Mouse (Mus musculus) kidney, embryonic 15.5 days (tissue): ENCODE measurements around the gene Calu. TPM values are rescaled to one million over a fixed set of nuclear protein-coding genes. Genes with fewer than 3 reads are reported as not detected.
"Not testable (repeated sequence)": the region's sequence is repeated elsewhere in the genome, so short reads cannot be mapped to it uniquely, and the experiment has no call there.

ENCODE experiments used
- ATAC-seq: fragments of 200-750 bp; cut with Nextera tagmentation; replicated peaks from 2 replicates; pipeline ENCODE4 v1.8.0; 2017; ENCODE audit warnings: moderate TSS enrichment; ENCODE audit not compliant: low FRiP score
- H3K27ac ChIP-seq: fragments of 300-500 bp; sonication (generic); 2 replicates; pipeline ENCODE4 v1.5.1; 2015; ENCODE audit warnings: mild to moderate bottlenecking, inconsistent platforms
- H3K27me3 ChIP-seq: fragments of 300-500 bp; sonication (generic); 2 replicates; pipeline ENCODE4 v1.6.1; 2015; ENCODE audit warnings: inconsistent platforms
- H3K36me3 ChIP-seq: fragments of 300-500 bp; sonication (generic); 2 replicates; pipeline ENCODE4 v1.6.1; 2015; ENCODE audit warnings: inconsistent platforms
- H3K4me1 ChIP-seq: fragments of 300-500 bp; sonication (generic); 2 replicates; pipeline ENCODE4 v1.6.1; 2015; ENCODE audit warnings: inconsistent platforms
- H3K4me2 ChIP-seq: fragments of 300-500 bp; sonication (generic); 2 replicates; pipeline ENCODE4 v1.6.1; 2015; ENCODE audit warnings: moderate library complexity, mild to moderate bottlenecking, inconsistent platforms
- H3K4me3 ChIP-seq: fragments of 300-500 bp; sonication (generic); replicated peaks from 2 replicates; pipeline ENCODE4 v1.5.1; 2015; ENCODE audit warnings: mild to moderate bottlenecking, inconsistent platforms
- H3K9ac ChIP-seq: fragments of 300-500 bp; sonication (generic); 2 replicates; pipeline ENCODE4 v1.6.1; 2015; ENCODE audit warnings: mild to moderate bottlenecking, inconsistent platforms
- H3K9me3 ChIP-seq: fragments of 300-500 bp; sonication (generic); replicated peaks from 2 replicates; pipeline ENCODE4 v1.6.1; 2016; ENCODE audit warnings: inconsistent platforms
- WGBS: fragments of 180-500 bp; shearing (Covaris S2); methylation state at CpG from one replicate; pipeline ENCODE4 v1.1.7; 2015; ENCODE audit warnings: mixed read lengths; 5-methylcytosine and 5-hydroxymethylcytosine counted together
- polyA plus RNA-seq: library from polyadenylated mRNA; unstranded; fragments of >200 nt; fragmentation: Nextera tagmentation; extraction: Ambion mirVana; gene quantifications from 2 replicates; pipeline ENCODE4 v1.2.1, GENCODE M21; 2015

Calu gene
- polyA plus RNA-seq, 1 experiment from 2014 or later, result 391 TPM

- H3K36me3 ChIP-seq, result no peaks in the 10 kb centered on the region
- WGBS, result 78% methylated on average over 4 of the region's 4 CpGs
- H3K9ac ChIP-seq, result no peak overlapping the region
- no peak overlapping the region for H3K27ac ChIP-seq
- H3K4me2 ChIP-seq, result no peak overlapping the region
- no peaks in the 10 kb centered on the region for H3K9me3 ChIP-seq
- H3K4me3 ChIP-seq, result no peak overlapping the region
- no peak for ATAC-seq
- H3K27me3 ChIP-seq, result no peaks in the 10 kb centered on the region
- peaks cover 14% of the 10 kb centered on the region for H3K4me1 ChIP-seq
Measured at GRCm38 (mm10) chr6:29322735-29323134, 25.1 kb upstream of the Calu start.

GRCm38 (mm10) chr6:29326961-29327360, 20.9 kb upstream of the Calu start:
- no peak for ATAC-seq
- no peaks in the 10 kb centered on the region for H3K4me1 ChIP-seq
- no peak overlapping the region for H3K9ac ChIP-seq
- no peak overlapping the region for H3K4me2 ChIP-seq
- no peak overlapping the region for H3K27ac ChIP-seq
- no peaks in the 10 kb centered on the region for H3K27me3 ChIP-seq
- H3K36me3 ChIP-seq, result no peaks in the 10 kb centered on the region
- 90% methylated on average over 9 of the region's 9 CpGs for WGBS
- H3K4me3 ChIP-seq, result no peak overlapping the region
- no peaks in the 10 kb centered on the region for H3K9me3 ChIP-seq

GRCm38 (mm10) chr6:29329514-29329913, 18.4 kb upstream of the Calu start:
- H3K27me3 ChIP-seq, result no peaks in the 10 kb centered on the region

GRCm38 (mm10) chr6:29346512-29346911, 1.4 kb upstream of the Calu start:
- WGBS, result 95% methylated on average over 2 of the region's 2 CpGs
- not testable (repeated sequence) for H3K4me3 ChIP-seq, H3K9me3 ChIP-seq

More at GRCm38 (mm10) chr6:29329514-29329913, 18.4 kb upstream of the Calu start:
- H3K36me3 ChIP-seq, result no peaks in the 10 kb centered on the region
- H3K4me1 ChIP-seq, result no peaks in the 10 kb centered on the region
- ATAC-seq, result peak; percentile 58; the same call in 1 of the 2 replicates
- H3K9ac ChIP-seq, result no peak overlapping the region
- H3K4me2 ChIP-seq, result no peak overlapping the region
- 38% methylated on average over 4 of the region's 4 CpGs for WGBS
- no peak overlapping the region for H3K27ac ChIP-seq
- no peak overlapping the region for H3K4me3 ChIP-seq
- H3K9me3 ChIP-seq, result no peaks in the 10 kb centered on the region

GRCm38 (mm10) chr6:29347189-29347588, 680 bp upstream of the Calu start:
- WGBS, result 39% methylated on average over 7 of the region's 7 CpGs
- Histone ChIP-seq H3K9ac (peak overlapping the region; percentile 69), H3K4me1 (peaks cover 25% of the 10 kb centered on the region), H3K36me3 (no peaks in the 10 kb centered on the region), H3K27me3 (no peaks in the 10 kb centered on the region), H3K4me3 (peak overlapping the region; percentile 69), H3K9me3 (no peaks in the 10 kb centered on the region), H3K27ac (peak overlapping the region; percentile 96), H3K4me2 (peak overlapping the region; percentile 77)
- ATAC-seq, result no peak

More at GRCm38 (mm10) chr6:29346512-29346911, 1.4 kb upstream of the Calu start:
- not testable (repeated sequence) for H3K9ac ChIP-seq, H3K27me3 ChIP-seq, H3K27ac ChIP-seq, H3K36me3 ChIP-seq, ATAC-seq, H3K4me2 ChIP-seq
- peaks cover 25% of the 10 kb centered on the region for H3K4me1 ChIP-seq

- peaks cover 31% of the 10 kb centered on the region for H3K4me1 ChIP-seq
- H3K4me2 ChIP-seq, result peak overlapping the region; percentile 77
- no peaks in the 10 kb centered on the region for H3K9me3 ChIP-seq
- peak overlapping the region; percentile 86 for H3K9ac ChIP-seq
- H3K36me3 ChIP-seq, result no peaks in the 10 kb centered on the region
- H3K27ac ChIP-seq, result peak overlapping the region; percentile 78
- WGBS, result 0% methylated on average over 15 of the region's 15 CpGs
- peak overlapping the region; percentile 69 for H3K4me3 ChIP-seq
- ATAC-seq, result no peak
- no peaks in the 10 kb centered on the region for H3K27me3 ChIP-seq
Measured at GRCm38 (mm10) chr6:29348371-29348724, 479 bp downstream of the Calu start.

GRCm38 (mm10) chr6:29351613-29352012, 3.7 kb downstream of the Calu start:
- Histone ChIP-seq H3K9me3 (no peaks in the 10 kb centered on the region), H3K27me3 (no peaks in the 10 kb centered on the region), H3K4me3 (no peak overlapping the region), H3K9ac (no peak overlapping the region), H3K4me2 (no peak overlapping the region), H3K36me3 (peaks cover 6% of the 10 kb centered on the region), H3K27ac (no peak overlapping the region), H3K4me1 (peaks cover 34% of the 10 kb centered on the region)
- no peak for ATAC-seq

GRCm38 (mm10) chr6:29352816-29353215, 4.9 kb downstream of the Calu start:
- Histone ChIP-seq H3K27ac (no peak overlapping the region), H3K4me1 (peaks cover 28% of the 10 kb centered on the region), H3K4me3 (no peak overlapping the region), H3K9me3 (no peaks in the 10 kb centered on the region), H3K36me3 (peaks cover 17% of the 10 kb centered on the region), H3K27me3 (no peaks in the 10 kb centered on the region), H3K9ac (no peak overlapping the region), H3K4me2 (no peak overlapping the region)
- no peak for ATAC-seq
- WGBS, result 76% methylated on average over 5 of the region's 5 CpGs

GRCm38 (mm10) chr6:29359386-29359785, 11.5 kb downstream of the Calu start:
- H3K36me3 ChIP-seq, result peaks cover 65% of the 10 kb centered on the region
- H3K4me3 ChIP-seq, result no peak overlapping the region
- H3K9ac ChIP-seq, result no peak overlapping the region
- H3K27me3 ChIP-seq, result no peaks in the 10 kb centered on the region
- WGBS, result 90% methylated on average over 3 of the region's 3 CpGs
- H3K9me3 ChIP-seq, result no peaks in the 10 kb centered on the region
- H3K4me2 ChIP-seq, result no peak overlapping the region
- H3K27ac ChIP-seq, result no peak overlapping the region
- H3K4me1 ChIP-seq, result 0 out of 2 replicates have a peak, but pooled peaks cover 3% of the 10 kb centered on the region
- no peak for ATAC-seq

GRCm38 (mm10) chr6:29360211-29360610, 12.3 kb downstream of the Calu start:
- 82% methylated on average over 6 of the region's 6 CpGs for WGBS
- Histone ChIP-seq H3K4me1 (0 out of 2 replicates have a peak, but pooled peaks cover 3% of the 10 kb centered on the region), H3K36me3 (peaks cover 69% of the 10 kb centered on the region), H3K9me3 (no peaks in the 10 kb centered on the region), H3K4me3 (no peak overlapping the region), H3K27ac (no peak overlapping the region), H3K4me2 (no peak overlapping the region), H3K27me3 (no peaks in the 10 kb centered on the region), H3K9ac (no peak overlapping the region)
- no peak for ATAC-seq

GRCm38 (mm10) chr6:29362246-29363128, 14.6 kb downstream of the Calu start:
- no peaks in the 10 kb centered on the region for H3K27me3 ChIP-seq
- no peaks in the 10 kb centered on the region for H3K9me3 ChIP-seq
- H3K4me1 ChIP-seq, result no peaks in the 10 kb centered on the region
- no peak overlapping the region for H3K4me2 ChIP-seq
- H3K4me3 ChIP-seq, result no peak overlapping the region
- 73% methylated on average over 7 of the region's 7 CpGs for WGBS
- H3K36me3 ChIP-seq, result peaks cover 78% of the 10 kb centered on the region
- ATAC-seq, result no peak
- no peak overlapping the region for H3K9ac ChIP-seq
- no peak overlapping the region for H3K27ac ChIP-seq

GRCm38 (mm10) chr6:29363129-29363515, 15.3 kb downstream of the Calu start:
- no peak overlapping the region for H3K4me3 ChIP-seq
- no peak for ATAC-seq
- H3K4me2 ChIP-seq, result no peak overlapping the region
- no peak overlapping the region for H3K9ac ChIP-seq
- H3K4me1 ChIP-seq, result no peaks in the 10 kb centered on the region
- no peaks in the 10 kb centered on the region for H3K9me3 ChIP-seq
- no peaks in the 10 kb centered on the region for H3K27me3 ChIP-seq
- H3K36me3 ChIP-seq, result peaks cover 76% of the 10 kb centered on the region
- H3K27ac ChIP-seq, result no peak overlapping the region
- 89% methylated on average over 3 of the region's 3 CpGs for WGBS
